Mouse (Mus musculus): Measurements from ENCODE around the gene Ddx27. TPM values are rescaled to one million over a fixed set of nuclear protein-coding genes. Genes with fewer than 3 reads are reported as not detected.

Gene Ddx27
- 11.1 and 11.2 TPM in 2 replicates for total RNA-seq (2014; rRNA removed)
- 8.7 and 13.4 TPM in 2 replicates for polyA plus RNA-seq (2012; rRNA removed)

- Histone ChIP-seq H3K36me3 (ENCODE audit: control insufficient read depth, insufficient read depth, low read length) (peaks cover 2% of the 10 kb centered on the region; the same call in 1 of the 2 replicates), H3K27me3 (ENCODE audit: control insufficient read depth, insufficient read depth, low read length) (no peaks in the 10 kb centered on the region), H3K4me3 (ENCODE audit: insufficient read depth, low read depth, low read length) (peak within 1 kb of the TSS; percentile 82), H3K9ac (ENCODE audit: low read depth, low read length) (peak within 1 kb of the TSS; percentile 80), H3K27ac (replicated peaks; ENCODE audit: insufficient read depth, low read depth, low read length) (peak within 1 kb of the TSS; percentile 68), H3K4me1 (ENCODE audit: control insufficient read depth, insufficient read depth, low read length) (peaks cover 2% of the 10 kb centered on the region; the same call in 1 of the 2 replicates), H3K79me2 (ENCODE audit: control insufficient read depth, insufficient read depth, low read length) (peaks cover 10% of the 10 kb centered on the region; the same call in 1 of the 2 replicates)
- peak; percentile 78 for DNase-seq (ENCODE audit: extremely low read depth, low read depth, low spot score)
- WGBS, result 2% methylated on average over 37 of the region's 37 CpGs
- TF ChIP-seq POLR2A (IDR thresholded peaks at IDR 0.05; ENCODE audit: extremely low read depth, insufficient read depth, low read length), result 0 out of 2 replicates have a peak, but pooled peaks have one; percentile 19
- TF ChIP-seq CTCF (IDR thresholded peaks at IDR 0.05; ENCODE audit: low read depth, low read length), result no peak
Observed at GRCm38 (mm10) chr2:167014702-167015381, at the start of gene Ddx27. Gene Ddx27 (plus strand): TSS chr2:167015193.

- TF ChIP-seq POLR2A (IDR thresholded peaks at IDR 0.05; ENCODE audit: extremely low read depth, insufficient read depth, low read length) (no peak), CTCF (IDR thresholded peaks at IDR 0.05; ENCODE audit: low read depth, low read length) (no peak)
- no peaks in the 10 kb centered on the region for H3K36me3 ChIP-seq (ENCODE audit: control insufficient read depth, insufficient read depth, low read length)
- no peak overlapping the region for H3K27ac ChIP-seq (replicated peaks; ENCODE audit: insufficient read depth, low read depth, low read length)
- H3K27me3 ChIP-seq (ENCODE audit: control insufficient read depth, insufficient read depth, low read length), result no peaks in the 10 kb centered on the region
- no peak overlapping the region for H3K4me3 ChIP-seq (ENCODE audit: insufficient read depth, low read depth, low read length)
- peaks cover 44% of the 10 kb centered on the region for H3K4me1 ChIP-seq (ENCODE audit: control insufficient read depth, insufficient read depth, low read length)
- no peak for DNase-seq (ENCODE audit: extremely low read depth, low read depth, low spot score)
- WGBS, result 77% methylated on average over 1 of the region's 1 CpGs
- peaks cover 57% of the 10 kb centered on the region for H3K79me2 ChIP-seq (ENCODE audit: control insufficient read depth, insufficient read depth, low read length)
- H3K9ac ChIP-seq (ENCODE audit: low read depth, low read length), result no peak overlapping the region
Observed at GRCm38 (mm10) chr2:166973153-166973552, 41.8 kb upstream of the Ddx27 start.

GRCm38 (mm10) chr2:166974177-166974872, 40.7 kb upstream of the Ddx27 start:
- 71% methylated on average over 6 of the region's 6 CpGs for WGBS
- Histone ChIP-seq H3K79me2 (ENCODE audit: control insufficient read depth, insufficient read depth, low read length) (peaks cover 48% of the 10 kb centered on the region), H3K27ac (replicated peaks; ENCODE audit: insufficient read depth, low read depth, low read length) (peak overlapping the region; percentile 7), H3K4me3 (ENCODE audit: insufficient read depth, low read depth, low read length) (no peak overlapping the region), H3K9ac (ENCODE audit: low read depth, low read length) (no peak overlapping the region), H3K36me3 (ENCODE audit: control insufficient read depth, insufficient read depth, low read length) (no peaks in the 10 kb centered on the region), H3K4me1 (ENCODE audit: control insufficient read depth, insufficient read depth, low read length) (peaks cover 44% of the 10 kb centered on the region), H3K27me3 (ENCODE audit: control insufficient read depth, insufficient read depth, low read length) (no peaks in the 10 kb centered on the region)
- TF ChIP-seq CTCF (IDR thresholded peaks at IDR 0.05; ENCODE audit: low read depth, low read length) (no peak), POLR2A (IDR thresholded peaks at IDR 0.05; ENCODE audit: extremely low read depth, insufficient read depth, low read length) (no peak)
- DNase-seq (ENCODE audit: extremely low read depth, low read depth, low spot score), result no peak

- H3K9ac ChIP-seq (ENCODE audit: low read depth, low read length), result no peak overlapping the region
- 14% methylated on average over 3 of the region's 3 CpGs for WGBS
- peak; percentile 81 for DNase-seq (ENCODE audit: extremely low read depth, low read depth, low spot score)
- no peaks in the 10 kb centered on the region for H3K36me3 ChIP-seq (ENCODE audit: control insufficient read depth, insufficient read depth, low read length)
- TF ChIP-seq POLR2A (IDR thresholded peaks at IDR 0.05; ENCODE audit: extremely low read depth, insufficient read depth, low read length) (no peak), CTCF (IDR thresholded peaks at IDR 0.05; ENCODE audit: low read depth, low read length) (no peak)
- peaks cover 37% of the 10 kb centered on the region; the same call in 1 of the 2 replicates for H3K79me2 ChIP-seq (ENCODE audit: control insufficient read depth, insufficient read depth, low read length)
- no peak overlapping the region for H3K4me3 ChIP-seq (ENCODE audit: insufficient read depth, low read depth, low read length)
- H3K27ac ChIP-seq (replicated peaks; ENCODE audit: insufficient read depth, low read depth, low read length), result peak overlapping the region; percentile 2
- H3K27me3 ChIP-seq (ENCODE audit: control insufficient read depth, insufficient read depth, low read length), result no peaks in the 10 kb centered on the region
- H3K4me1 ChIP-seq (ENCODE audit: control insufficient read depth, insufficient read depth, low read length), result peaks cover 39% of the 10 kb centered on the region
Observed at GRCm38 (mm10) chr2:166976356-166976755, 38.6 kb upstream of the Ddx27 start.

- Histone ChIP-seq H3K9ac (ENCODE audit: low read depth, low read length) (no peak overlapping the region), H3K79me2 (ENCODE audit: control insufficient read depth, insufficient read depth, low read length) (peaks cover 32% of the 10 kb centered on the region), H3K4me1 (ENCODE audit: control insufficient read depth, insufficient read depth, low read length) (peaks cover 40% of the 10 kb centered on the region), H3K27me3 (ENCODE audit: control insufficient read depth, insufficient read depth, low read length) (no peaks in the 10 kb centered on the region), H3K27ac (replicated peaks; ENCODE audit: insufficient read depth, low read depth, low read length) (peak overlapping the region; percentile 28; the same call in 1 of the 2 replicates), H3K4me3 (ENCODE audit: insufficient read depth, low read depth, low read length) (no peak overlapping the region), H3K36me3 (ENCODE audit: control insufficient read depth, insufficient read depth, low read length) (no peaks in the 10 kb centered on the region)
- no peak for DNase-seq (ENCODE audit: extremely low read depth, low read depth, low spot score)
- 59% methylated on average over 3 of the region's 3 CpGs for WGBS
- no peak for TF ChIP-seq POLR2A (IDR thresholded peaks at IDR 0.05; ENCODE audit: extremely low read depth, insufficient read depth, low read length)
Observed at GRCm38 (mm10) chr2:166977490-166977889, 37.5 kb upstream of the Ddx27 start.

Measured in liver, adult 2 months (tissue).